Mouse (Mus musculus) lung, adult 2 months (tissue): ENCODE measurements around the gene Ascc2.

ENCODE experiments used
- CTCF ChIP-seq: fragments of 200-500 bp; IDR thresholded peaks from 2 replicates; pipeline ENCODE4 v1.5.1; 2011; ENCODE audit warnings: mild to moderate bottlenecking, low read length, control low read depth; ENCODE audit not compliant: insufficient read depth
- POLR2A ChIP-seq: fragments of 200-500 bp; IDR thresholded peaks from 2 replicates; pipeline ENCODE4 v1.6.1; 2011; ENCODE audit warnings: low read depth, mild to moderate bottlenecking, control low read depth, low read length, borderline replicate concordance; ENCODE audit errors: extremely low read depth

GRCm38 (mm10) chr11:4683516-4683915, 46.0 kb downstream of the Ascc2 start:
- TF ChIP-seq CTCF (no peak), POLR2A (no peak)
